In genomic region chr1:87594261-87594660, GRCm38 (mm10) we compare ENCODE assay signal across 13 mouse cellular contexts. TPM values are rescaled to one million over a fixed set of nuclear protein-coding genes. Genes with fewer than 3 reads are reported as not detected.
DNase-seq lines count a peak whose midpoint lies in the region; ATAC-seq and TF ChIP-seq lines count a peak whose summit lies in the region.
"Had no signal": no experiment of that assay in that cellular context is flagged by ENCODE, and none has a peak within 500 bp of the region (broad histone marks: within the 10 kb centered on the region; RNA-seq: fewer than 3 reads in every experiment).

No protein-coding gene starts in this region.

- H3K36me3 ChIP-seq in stomach, postnatal 0 days (ENCODE audit: control insufficient read depth, insufficient read depth, low read length), result no peaks in the 10 kb centered on the region
- no peaks in the 10 kb centered on the region for H3K36me3 ChIP-seq in limb, embryonic 10.5 days
- H3K36me3 ChIP-seq in forebrain, embryonic 10.5 days (replicated peaks), result no peaks in the 10 kb centered on the region
- H3K36me3 ChIP-seq: hindbrain, embryonic 12.5 days; liver, embryonic 15.5 days; midbrain, embryonic 12.5 days had no signal

- no peak overlapping the region for H3K4me2 ChIP-seq in stomach, postnatal 0 days (replicated peaks; ENCODE audit: low read depth)
- H3K4me2 ChIP-seq: hindbrain, embryonic 12.5 days; liver, embryonic 15.5 days; midbrain, embryonic 12.5 days had no signal

- peak; percentile 40 for DNase-seq in cerebellum, adult 11-12 months
- DNase-seq in cerebellum, postnatal 10 days, result no peak
- DNase-seq in lung, postnatal 36 days, result peak; percentile 21
- DNase-seq in lung, postnatal 25 days (ENCODE audit: low spot score), result no peak
- peak; percentile 13 for DNase-seq in layer of hippocampus, adult 9-10 months (ENCODE audit: low spot score)
- DNase-seq in stomach, postnatal 0 days (ENCODE audit: low spot score), result no peak
- no peak for DNase-seq in limb, embryonic 10.5 days (ENCODE audit: low spot score)
- no peak for DNase-seq in forebrain, embryonic 10.5 days (ENCODE audit: extremely low spot score, low spot score)

- peak; percentile 41; the same call in 1 of the 2 replicates for TF ChIP-seq CTCF in stomach, postnatal 0 days (IDR thresholded peaks at IDR 0.05; ENCODE audit: low read depth)

- no peak overlapping the region for H3K4me3 ChIP-seq in stomach, postnatal 0 days (ENCODE audit: low read depth, low read length)
- no peak overlapping the region for H3K4me3 ChIP-seq in limb, embryonic 10.5 days
- no peak overlapping the region for H3K4me3 ChIP-seq in forebrain, embryonic 10.5 days
- H3K4me3 ChIP-seq: hindbrain, embryonic 12.5 days; liver, embryonic 15.5 days; midbrain, embryonic 12.5 days had no signal

- no peaks in the 10 kb centered on the region for H3K4me1 ChIP-seq in stomach, postnatal 0 days (replicated peaks; ENCODE audit: control insufficient read depth, insufficient read depth)
- no peaks in the 10 kb centered on the region for H3K4me1 ChIP-seq in limb, embryonic 10.5 days
- no peaks in the 10 kb centered on the region for H3K4me1 ChIP-seq in forebrain, embryonic 10.5 days
- H3K4me1 ChIP-seq: hindbrain, embryonic 12.5 days; liver, embryonic 15.5 days; midbrain, embryonic 12.5 days had no signal

- no peak overlapping the region for H3K27ac ChIP-seq in stomach, postnatal 0 days (replicated peaks)
- no peak overlapping the region for H3K27ac ChIP-seq in limb, embryonic 10.5 days
- no peak overlapping the region for H3K27ac ChIP-seq in forebrain, embryonic 10.5 days
- H3K27ac ChIP-seq: hindbrain, embryonic 12.5 days; kidney, postnatal 0 days; liver, embryonic 15.5 days; midbrain, embryonic 12.5 days had no signal

- TF ChIP-seq EP300 in stomach, postnatal 0 days (optimal IDR thresholded peaks at IDR 0.05), result no peak

- 43% methylated on average over 3 of the region's 3 CpGs for WGBS in stomach, postnatal 0 days
- 84% methylated on average over 3 of the region's 3 CpGs for WGBS in limb, embryonic 10.5 days
- WGBS in forebrain, embryonic 10.5 days, result 84% methylated on average over 3 of the region's 3 CpGs

- no peak overlapping the region for H3K9ac ChIP-seq in stomach, postnatal 0 days (ENCODE audit: low read length)
- H3K9ac ChIP-seq: hindbrain, embryonic 12.5 days; liver, embryonic 15.5 days; midbrain, embryonic 12.5 days had no signal

- no peaks in the 10 kb centered on the region for H3K27me3 ChIP-seq in stomach, postnatal 0 days (ENCODE audit: control insufficient read depth, insufficient read depth, low read length)
- no peaks in the 10 kb centered on the region for H3K27me3 ChIP-seq in limb, embryonic 10.5 days (ENCODE audit: low read depth, poor library complexity, severe bottlenecking)
- no peaks in the 10 kb centered on the region for H3K27me3 ChIP-seq in forebrain, embryonic 10.5 days (ENCODE audit: poor library complexity, severe bottlenecking)
- H3K27me3 ChIP-seq: hindbrain, embryonic 12.5 days; liver, embryonic 15.5 days; midbrain, embryonic 12.5 days had no signal

- H3K9me3 ChIP-seq in stomach, postnatal 0 days (ENCODE audit: control insufficient read depth, low read length), result no peaks in the 10 kb centered on the region
- no peaks in the 10 kb centered on the region for H3K9me3 ChIP-seq in limb, embryonic 10.5 days (replicated peaks)
- H3K9me3 ChIP-seq in forebrain, embryonic 10.5 days, result no peaks in the 10 kb centered on the region
- H3K9me3 ChIP-seq: hindbrain, embryonic 12.5 days; liver, embryonic 15.5 days; midbrain, embryonic 12.5 days had no signal

- 0 out of 2 replicates have a peak, but pooled peaks have one; percentile 47 for ATAC-seq in stomach, postnatal 0 days (ENCODE audit: low FRiP score, low TSS enrichment)
- ATAC-seq: CD4-positive, CD25-positive, alpha-beta regulatory T cell, adult 4 months had no signal

RNA-seq across cellular contexts. Expression of gene Ngef, which starts 20.6 kb away (rescaled TPM):
- 8.7 and 10.5 TPM in 2 replicates for polyA plus RNA-seq in stomach, postnatal 0 days (2015; fragmentation: Nextera tagmentation; extraction: Ambion mirVana)
- polyA plus RNA-seq in limb, embryonic 10.5 days (2016; fragmentation: Nextera tagmentation; extraction: Ambion mirVana), result 0.23 and 0.35 TPM in 2 replicates
- 3.6 and 4.7 TPM in 2 replicates for polyA plus RNA-seq in forebrain, embryonic 10.5 days (2016; fragmentation: Nextera tagmentation; extraction: Ambion mirVana)
- polyA plus RNA-seq: CD4-positive, CD25-positive, alpha-beta regulatory T cell, adult 4 months had no signal

RNA-seq across cellular contexts. Expression of gene Inpp5d, which starts 25.9 kb away (rescaled TPM):
- 2.6 and 2.8 TPM in 2 replicates for polyA plus RNA-seq in stomach, postnatal 0 days (2015; fragmentation: Nextera tagmentation; extraction: Ambion mirVana)
- 2.0 and 3.9 TPM in 2 replicates for polyA plus RNA-seq in limb, embryonic 10.5 days (2016; fragmentation: Nextera tagmentation; extraction: Ambion mirVana)
- 2.8 and 4.1 TPM in 2 replicates for polyA plus RNA-seq in forebrain, embryonic 10.5 days (2016; fragmentation: Nextera tagmentation; extraction: Ambion mirVana)

Comparison
In these comparisons a context has a peak if more than half of its experiments do, and no peak if none do; other contexts are left out.
1. DNase-seq: peak in cerebellum, adult 11-12 months (single experiment), lung, postnatal 36 days (single experiment) and layer of hippocampus, adult 9-10 months (single experiment); none in cerebellum, postnatal 10 days (0 of 2), lung, postnatal 25 days (single experiment), stomach, postnatal 0 days (single experiment), limb, embryonic 10.5 days (single experiment) and forebrain, embryonic 10.5 days (single experiment).